Mouse (Mus musculus) G1E (cell line): ENCODE results near the gene Prkar2a.

Source experiments
- CTCF ChIP-seq: IDR thresholded peaks from 2 replicates; pipeline ENCODE4 v1.5.1; 2012; ENCODE audit warnings: low read depth, low read length, inconsistent platforms, mixed read lengths
- GATA1 ChIP-seq: IDR thresholded peaks from 2 replicates; pipeline ENCODE4 v1.6.1; 2012; ENCODE audit warnings: borderline replicate concordance, low read length, inconsistent platforms, mixed read lengths

DNA sequence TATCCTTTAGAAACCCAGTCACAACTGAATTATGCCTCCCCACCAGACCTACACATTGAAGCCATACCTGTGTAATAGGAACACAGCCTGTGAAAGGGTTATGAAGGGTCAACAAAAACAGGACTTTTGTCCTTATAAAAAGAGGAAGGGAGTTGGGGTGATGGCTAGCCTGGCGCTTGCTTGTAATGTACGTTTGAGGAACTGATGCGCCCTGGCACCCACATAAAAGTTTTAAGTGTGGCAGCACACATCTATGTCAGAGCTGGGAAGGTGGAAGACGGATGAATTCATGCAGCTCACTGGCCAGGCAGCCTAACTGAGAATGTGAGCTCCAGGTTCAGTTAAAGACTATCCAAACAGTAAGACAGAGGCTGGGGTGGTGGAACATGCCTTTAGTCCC is 27.1 kb downstream of the Prkar2a start:
- TF ChIP-seq CTCF = no peak
- no peak for TF ChIP-seq GATA1
